Mouse (Mus musculus) activated CD4-positive, CD25-positive, alpha-beta regulatory T cell, adult 9 weeks (primary cell): ENCODE measurements around the gene Desi1. TPM values are rescaled to one million over a fixed set of nuclear protein-coding genes. Genes with fewer than 3 reads are reported as not detected.

Experiments
- polyA plus RNA-seq: library from polyadenylated mRNA; unstranded; fragments of 100-300 nt; shearing (Covaris generic); gene quantifications from one replicate; pipeline ENCODE4 v1.2.1, GENCODE M21; 2017

Desi1 gene
- polyA plus RNA-seq = 34.1 TPM

DNA sequence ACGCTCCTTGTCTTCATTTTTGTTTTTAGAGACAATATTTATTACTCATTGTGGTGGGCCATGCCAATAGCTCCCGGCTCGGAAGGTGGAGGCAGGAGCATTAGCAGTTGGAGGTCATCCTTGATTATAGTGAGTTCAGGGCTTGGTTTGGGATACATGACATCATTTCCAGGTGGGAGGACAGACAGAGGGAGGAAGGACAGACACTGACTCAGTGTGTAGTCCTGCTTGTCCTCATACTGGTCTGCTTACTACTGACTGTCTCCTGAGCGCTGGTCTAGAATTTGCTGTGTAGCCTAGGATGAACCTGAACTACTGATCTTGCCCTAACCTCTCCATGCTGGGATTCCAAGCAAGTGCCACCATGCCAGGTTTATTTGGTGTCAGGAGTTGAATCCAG, at the start of gene Desi1:
Gene Desi1 (minus strand): TSS at position 101 of the 400 bp plus-strand sequence.

GRCm38 (mm10) chr15:82069898-82070297, 36.2 kb upstream of the Desi1 start, which contains the start of gene Mei1:
Gene Mei1, plus strand, starts transcription at chr15:82069996.

GRCm38 (mm10) chr15:82058719-82059201, 25.1 kb upstream of the Desi1 start, which contains the start of gene 4930407I10Rik:
Gene 4930407I10Rik, plus strand, starts transcription at chr15:82059151.

GRCm38 (mm10) chr15:82047080-82047883, 13.6 kb upstream of the Desi1 start, which contains the start of gene Snu13:
Gene Snu13, minus strand, starts transcription at chr15:82047598.

GRCm38 (mm10) chr15:81987646-81988045, 46.0 kb downstream of the Desi1 start, which contains the start of gene Xrcc6:
Gene Xrcc6, plus strand, starts transcription at chr15:81987835.

GRCm38 (mm10) chr15:81980321-81980720, 53.3 kb downstream of the Desi1 start, which contains the start of gene 1700029P11Rik:
Gene 1700029P11Rik, plus strand, starts transcription at chr15:81980540.

DNA sequence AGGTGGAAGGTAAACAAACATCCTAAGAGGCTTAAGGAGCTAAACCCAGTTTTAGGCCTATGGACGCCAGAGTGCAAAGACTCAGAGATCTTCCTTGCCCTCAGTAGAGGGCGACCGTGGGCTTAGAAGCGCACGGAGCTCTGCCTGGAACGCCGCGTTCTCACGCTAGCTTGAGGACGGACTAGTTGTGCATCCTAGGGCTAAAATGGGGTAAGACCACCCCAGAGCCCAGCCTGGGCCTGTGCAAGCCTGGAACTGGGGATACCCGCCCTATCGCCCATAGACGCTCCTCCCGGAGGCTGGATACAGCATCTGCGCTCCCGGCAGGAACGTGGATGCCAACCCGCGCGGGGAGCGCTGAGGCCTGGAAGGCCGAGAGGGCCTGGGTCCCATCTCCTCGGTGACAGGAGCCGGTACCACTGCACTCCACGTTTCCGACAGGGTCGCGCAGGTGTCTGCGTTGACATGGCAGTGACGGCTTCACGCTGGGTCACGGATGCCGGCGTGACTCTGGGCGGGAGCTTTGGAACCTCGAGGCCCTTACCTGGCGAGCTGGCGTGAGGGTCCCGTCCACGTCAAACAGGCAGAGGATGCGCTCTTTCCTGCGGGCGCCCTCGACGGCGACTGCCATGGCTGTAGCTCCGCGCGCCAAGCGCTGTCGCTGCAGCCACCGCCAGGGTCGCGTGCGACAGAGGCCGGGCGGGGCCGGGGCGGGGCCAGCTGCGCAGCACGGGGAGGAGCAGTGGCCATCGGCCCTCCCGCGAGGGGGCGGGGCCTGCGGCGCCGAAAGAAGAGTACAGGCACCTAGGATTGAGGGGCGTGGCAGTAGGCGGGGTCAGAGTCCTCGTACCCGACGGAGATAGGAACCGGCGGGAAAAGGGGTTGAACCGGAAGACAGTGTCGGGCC, 73.2 kb downstream of the Desi1 start, which contains the start of gene Pmm1:
Gene Pmm1 (minus strand): TSS at position 760 of the 907 bp plus-strand sequence.

Other genes starting within 250 kb of the Desi1 start
- 13.4 TPM for gene Tef, start 231.4 kb downstream of the Desi1 start, polyA plus RNA-seq
- gene Tob2, start 175.1 kb downstream of the Desi1 start, polyA plus RNA-seq = 79.1 TPM
- 110 TPM for gene Phf5a, start 162.0 kb downstream of the Desi1 start, polyA plus RNA-seq
- 135 TPM for gene Aco2, start 161.6 kb downstream of the Desi1 start, polyA plus RNA-seq
- gene Polr3h, start 107.6 kb downstream of the Desi1 start, polyA plus RNA-seq = 36.9 TPM
- not detected for gene Csdc2, start 97.1 kb downstream of the Desi1 start, polyA plus RNA-seq
- gene Pmm1, start 72.9 kb downstream of the Desi1 start, polyA plus RNA-seq = 10.6 TPM
- not detected for gene 1700029P11Rik, start 53.3 kb downstream of the Desi1 start, polyA plus RNA-seq
- gene Xrcc6, start 46.0 kb downstream of the Desi1 start, polyA plus RNA-seq = 73.3 TPM
- 188 TPM for gene Snu13, start 13.7 kb upstream of the Desi1 start, polyA plus RNA-seq
- gene 4930407I10Rik, start 25.3 kb upstream of the Desi1 start, polyA plus RNA-seq = not detected
- 0.09 TPM for gene Mei1, start 36.1 kb upstream of the Desi1 start, polyA plus RNA-seq
- gene Ccdc134, start 94.1 kb upstream of the Desi1 start, polyA plus RNA-seq = 32.2 TPM
- gene Srebf2, start 113.3 kb upstream of the Desi1 start, polyA plus RNA-seq = 169 TPM
- not detected for gene Shisa8, start 179.0 kb upstream of the Desi1 start, polyA plus RNA-seq
- gene Tnfrsf13c, start 190.5 kb upstream of the Desi1 start, polyA plus RNA-seq = 2.2 TPM
- gene Cenpm, start 210.9 kb upstream of the Desi1 start, polyA plus RNA-seq = 5.3 TPM
- gene 1500009C09Rik, start 218.5 kb upstream of the Desi1 start, polyA plus RNA-seq = not detected
- gene Sept3, start 241.0 kb upstream of the Desi1 start, polyA plus RNA-seq = not detected